Mouse (Mus musculus) lung, embryonic 14.5 days (tissue): ENCODE data around the gene Rreb1. TPM values are rescaled to one million over a fixed set of nuclear protein-coding genes. Genes with fewer than 3 reads are reported as not detected.

Experiments
- ATAC-seq: fragments of 200-750 bp; cut with Nextera tagmentation; 2 replicates; pipeline ENCODE4 v1.8.0; 2017; ENCODE audit warnings: mild to moderate bottlenecking, moderate TSS enrichment, moderate library complexity; ENCODE audit not compliant: insufficient read depth
- DNase-seq: peaks from one replicate; pipeline ENCODE4 v3.0.0-alpha.2; 2015
- H3K27ac ChIP-seq: fragments of 300-500 bp; sonication (generic); 2 replicates; pipeline ENCODE4 v1.5.1; 2014; ENCODE audit warnings: low read depth, mild to moderate bottlenecking, moderate library complexity
- H3K27me3 ChIP-seq: fragments of 300-500 bp; sonication (generic); 2 replicates; pipeline ENCODE4 v1.6.1; 2014; ENCODE audit warnings: low read length, control low read depth; ENCODE audit not compliant: insufficient read depth
- H3K36me3 ChIP-seq: fragments of 300-500 bp; sonication (generic); 2 replicates; pipeline ENCODE4 v1.6.1; 2014; ENCODE audit warnings: control low read depth; ENCODE audit not compliant: insufficient read depth
- H3K4me1 ChIP-seq: fragments of 300-500 bp; sonication (generic); 2 replicates; pipeline ENCODE4 v1.6.1; 2014; ENCODE audit warnings: antibody characterized with exemption, control low read depth; ENCODE audit not compliant: insufficient read depth
- H3K4me2 ChIP-seq: fragments of 300-500 bp; sonication (generic); 2 replicates; pipeline ENCODE4 v1.6.1; 2014; ENCODE audit warnings: mild to moderate bottlenecking
- H3K4me3 ChIP-seq: fragments of 300-500 bp; sonication (generic); 2 replicates; pipeline ENCODE4 v1.5.1; 2014; ENCODE audit warnings: low read depth, low read length
- H3K9ac ChIP-seq: fragments of 300-500 bp; sonication (generic); 2 replicates; pipeline ENCODE4 v1.6.1; 2014
- H3K9me3 ChIP-seq: fragments of 300-500 bp; sonication (generic); 2 replicates; pipeline ENCODE4 v1.6.1; 2016; ENCODE audit warnings: low read depth, low read length, control low read depth
- CTCF ChIP-seq: IDR thresholded peaks from 2 replicates; pipeline ENCODE4 v1.5.1; 2016; ENCODE audit warnings: antibody characterized with exemption, low read depth
- WGBS: fragments of 180-500 bp; shearing (Covaris S2); extraction: QIAGEN DNeasy Blood & Tissue Kit; methylation state at CpG from one replicate; pipeline ENCODE4 v1.1.7; 2014; 5-methylcytosine and 5-hydroxymethylcytosine counted together
- polyA plus RNA-seq: library from polyadenylated mRNA; unstranded; fragments of >200 nt; fragmentation: Nextera tagmentation; extraction: Ambion mirVana; gene quantifications from 2 replicates; pipeline ENCODE4 v1.2.1, GENCODE M21; 2014

Rreb1 gene
- polyA plus RNA-seq, 1 experiment from 2014 or later: 22.5 TPM

- peak overlapping the region; percentile 62 for H3K4me3 ChIP-seq
- peak overlapping the region; percentile 84 for H3K27ac ChIP-seq
- ATAC-seq (peak; percentile 33; the same call in 1 of the 2 replicates), DNase-seq (no peak)
- WGBS: 4% methylated on average over 19 of the region's 19 CpGs
- H3K4me2 ChIP-seq: peak overlapping the region; percentile 100
- no peaks in the 10 kb centered on the region for H3K9me3 ChIP-seq
- peaks cover 52% of the 10 kb centered on the region for H3K4me1 ChIP-seq
- no peaks in the 10 kb centered on the region for H3K36me3 ChIP-seq
- peak overlapping the region; percentile 68 for H3K9ac ChIP-seq
- TF ChIP-seq CTCF: no peak
- no peaks in the 10 kb centered on the region for H3K27me3 ChIP-seq
Measured at GRCm38 (mm10) chr13:37858066-37858501, 79.9 kb downstream of the Rreb1 start.

GRCm38 (mm10) chr13:37858508-37858907, 80.3 kb downstream of the Rreb1 start:
- no peaks in the 10 kb centered on the region for H3K27me3 ChIP-seq
- WGBS: 45% methylated on average over 9 of the region's 9 CpGs
- no peaks in the 10 kb centered on the region for H3K36me3 ChIP-seq
- DNase-seq (no peak), ATAC-seq (no peak)
- H3K4me2 ChIP-seq: peak overlapping the region; percentile 100
- no peak for TF ChIP-seq CTCF
- peak overlapping the region; percentile 62 for H3K4me3 ChIP-seq
- H3K27ac ChIP-seq: peak overlapping the region; percentile 84
- peak overlapping the region; percentile 68 for H3K9ac ChIP-seq
- H3K4me1 ChIP-seq: peaks cover 54% of the 10 kb centered on the region
- H3K9me3 ChIP-seq: no peaks in the 10 kb centered on the region

DNA sequence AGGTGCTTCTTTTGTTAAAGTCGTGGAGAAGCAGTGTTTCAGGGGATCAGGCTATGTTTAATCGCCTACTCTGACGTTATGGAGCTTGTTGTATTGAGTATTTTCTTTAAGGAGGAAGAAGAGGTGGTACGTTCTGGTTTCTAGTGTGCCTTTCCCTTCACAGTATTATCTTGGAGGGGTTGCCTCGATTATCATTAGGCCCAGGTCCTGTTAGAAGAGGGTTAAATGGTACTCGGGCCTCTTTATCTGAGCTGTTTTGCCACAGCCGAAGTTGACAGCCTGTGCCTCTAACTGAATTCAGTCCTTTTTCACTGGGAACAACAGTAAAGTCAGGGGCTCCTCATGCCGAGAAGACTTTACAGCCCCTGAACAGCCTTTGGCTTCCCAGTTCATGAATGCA, 81.6 kb downstream of the Rreb1 start:
- no peak overlapping the region for H3K4me3 ChIP-seq
- DNase-seq (no peak), ATAC-seq (no peak)
- H3K9ac ChIP-seq: peak overlapping the region; percentile 23; the same call in 1 of the 2 replicates
- H3K27ac ChIP-seq: peak overlapping the region; percentile 30; the same call in 1 of the 2 replicates
- whole genome bisulfite sequencing: 59% methylated on average over 8 of the region's 8 CpGs
- no peak overlapping the region for H3K4me2 ChIP-seq
- no peak for TF ChIP-seq CTCF
- H3K9me3 ChIP-seq: no peaks in the 10 kb centered on the region
- H3K36me3 ChIP-seq: no peaks in the 10 kb centered on the region
- H3K4me1 ChIP-seq: peaks cover 48% of the 10 kb centered on the region
- no peaks in the 10 kb centered on the region for H3K27me3 ChIP-seq

- ATAC-seq: no peak
- Histone ChIP-seq H3K9ac (peak overlapping the region; percentile 23; the same call in 1 of the 2 replicates), H3K27me3 (no peaks in the 10 kb centered on the region), H3K36me3 (no peaks in the 10 kb centered on the region), H3K4me3 (no peak overlapping the region), H3K4me1 (peaks cover 45% of the 10 kb centered on the region), H3K27ac (0 out of 2 replicates have a peak overlapping the region, but pooled peaks have one; percentile 30), H3K4me2 (no peak overlapping the region), H3K9me3 (no peaks in the 10 kb centered on the region)
- DNase-seq: no peak
- TF ChIP-seq CTCF: no peak
- 86% methylated on average over 3 of the region's 3 CpGs for WGBS
Measured at GRCm38 (mm10) chr13:37860204-37860603, 82.0 kb downstream of the Rreb1 start.

DNA sequence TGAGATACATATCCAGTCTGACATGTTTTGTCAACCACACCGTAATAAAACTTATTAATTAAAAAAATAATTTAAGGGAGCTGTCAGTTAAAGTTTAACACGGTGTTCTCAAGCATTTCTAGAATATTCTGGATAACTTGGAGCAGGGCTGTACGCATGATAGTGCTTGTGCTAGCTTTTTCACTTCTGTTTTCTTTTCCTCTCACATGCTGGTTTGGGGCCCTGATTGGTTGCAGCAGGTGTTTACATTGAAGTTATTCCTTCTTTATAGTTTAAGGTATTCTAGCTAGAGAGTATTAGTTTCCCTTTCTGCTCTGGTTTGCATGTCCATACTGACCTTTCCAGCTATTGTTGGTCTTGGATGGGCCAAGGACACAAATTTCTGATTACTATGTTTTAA, 82.6 kb downstream of the Rreb1 start:
- Histone ChIP-seq H3K9ac (no peak overlapping the region), H3K36me3 (no peaks in the 10 kb centered on the region), H3K4me2 (no peak overlapping the region), H3K27me3 (no peaks in the 10 kb centered on the region), H3K4me3 (no peak overlapping the region), H3K27ac (peak overlapping the region; percentile 88; the same call in 1 of the 2 replicates), H3K9me3 (no peaks in the 10 kb centered on the region), H3K4me1 (peaks cover 48% of the 10 kb centered on the region)
- no peak for DNase-seq
- WGBS: 70% methylated on average over 3 of the region's 3 CpGs
- ATAC-seq: no peak
- no peak for TF ChIP-seq CTCF

DNA sequence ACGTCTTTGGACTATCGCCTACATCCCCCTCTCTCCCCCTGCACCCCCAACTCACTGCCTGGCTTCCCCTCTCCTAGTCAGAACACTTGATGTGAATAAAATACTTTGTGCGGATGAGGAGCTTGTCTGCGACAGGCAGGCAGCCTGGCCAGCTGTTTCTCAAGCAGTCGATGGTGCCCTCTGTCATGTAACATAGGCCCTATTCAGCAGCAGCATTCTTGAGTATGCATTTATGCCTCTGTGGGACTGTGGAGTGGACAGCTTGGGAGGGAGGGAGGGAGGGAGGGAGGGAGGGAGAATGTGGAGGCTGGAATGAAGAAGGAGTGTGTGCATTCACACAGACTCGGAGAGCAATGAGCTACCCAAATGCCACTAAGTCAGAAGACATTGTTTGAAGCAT, 84.3 kb downstream of the Rreb1 start:
- Histone ChIP-seq H3K27me3 (no peaks in the 10 kb centered on the region), H3K36me3 (no peaks in the 10 kb centered on the region), H3K4me1 (peaks cover 53% of the 10 kb centered on the region), H3K9me3 (no peaks in the 10 kb centered on the region), H3K4me3 (no peak overlapping the region), H3K27ac (peak overlapping the region; percentile 88), H3K4me2 (peak overlapping the region; percentile 37), H3K9ac (no peak overlapping the region)
- ATAC-seq: peak; percentile 59
- TF ChIP-seq CTCF: no peak
- 12% methylated on average over 6 of the region's 6 CpGs for WGBS
- DNase-seq: peak; percentile 65

- no peak for TF ChIP-seq CTCF
- Histone ChIP-seq H3K4me2 (no peak overlapping the region), H3K36me3 (no peaks in the 10 kb centered on the region), H3K4me1 (peaks cover 47% of the 10 kb centered on the region), H3K4me3 (no peak overlapping the region), H3K9ac (no peak overlapping the region), H3K27ac (peak overlapping the region; percentile 88), H3K9me3 (no peaks in the 10 kb centered on the region), H3K27me3 (no peaks in the 10 kb centered on the region)
- ATAC-seq: no peak
- 58% methylated on average over 5 of the region's 5 CpGs for WGBS
- DNase-seq: no peak
Measured at GRCm38 (mm10) chr13:37863643-37864042, 85.4 kb downstream of the Rreb1 start.

DNA sequence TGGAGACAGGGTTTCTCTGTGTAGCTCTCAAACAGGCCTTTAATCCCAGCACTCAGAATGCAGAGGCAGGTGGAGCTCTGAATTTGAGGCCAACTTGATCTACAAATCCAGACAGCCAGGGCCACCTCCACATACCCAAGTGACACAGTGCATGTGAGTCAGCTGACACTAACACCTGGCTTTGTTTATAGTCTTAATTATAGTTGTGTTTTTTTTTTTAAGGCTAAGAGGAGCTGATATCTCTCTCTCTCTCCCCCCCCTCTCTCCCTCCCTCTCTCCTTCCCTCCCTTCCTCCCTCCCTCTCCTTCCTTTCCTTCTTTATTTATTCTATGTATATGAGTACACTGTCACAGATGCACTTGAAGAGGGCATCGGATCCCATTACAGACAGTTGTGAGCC, 86.5 kb downstream of the Rreb1 start:
- peaks cover 45% of the 10 kb centered on the region for H3K4me1 ChIP-seq
- WGBS: 63% methylated on average over 1 of the region's 1 CpGs

More for the DNA sequence above, 86.5 kb downstream of the Rreb1 start:
- H3K27me3 ChIP-seq: no peaks in the 10 kb centered on the region
- H3K9me3 ChIP-seq: no peaks in the 10 kb centered on the region
- DNase-seq: no peak
- no peak overlapping the region for H3K4me3 ChIP-seq
- no peak for ATAC-seq
- H3K4me2 ChIP-seq: no peak overlapping the region
- H3K36me3 ChIP-seq: no peaks in the 10 kb centered on the region
- H3K27ac ChIP-seq: no peak overlapping the region
- no peak for TF ChIP-seq CTCF
- H3K9ac ChIP-seq: no peak overlapping the region
